Mouse (Mus musculus) cortical plate, adult 2 months (tissue): Measurements from ENCODE around the gene Rtp3.

Experiments used
- CTCF ChIP-seq: fragments of 200-500 bp; IDR thresholded peaks from 2 replicates; pipeline ENCODE4 v1.5.1; 2011; ENCODE audit warnings: mild to moderate bottlenecking, control low read depth, low read length; ENCODE audit not compliant: insufficient read depth; ENCODE audit errors: extremely low read depth
- POLR2A ChIP-seq: fragments of 200-500 bp; IDR thresholded peaks from 2 replicates; pipeline ENCODE4 v1.6.1; 2011; ENCODE audit warnings: mild to moderate bottlenecking, low read length, control low read depth; ENCODE audit not compliant: insufficient read depth; ENCODE audit errors: extremely low read depth

GRCm38 (mm10) chr9:111019022-111019421 lies 28.6 kb upstream of the Rtp3 start, which contains the start of gene Ltf:
- TF ChIP-seq CTCF (no peak), POLR2A (no peak)
